Mouse (Mus musculus) large intestine, adult 2 months (tissue): ENCODE data around the gene Rassf2. TPM values are rescaled to one million over a fixed set of nuclear protein-coding genes. Genes with fewer than 3 reads are reported as not detected.

ENCODE experiments used
- polyA plus RNA-seq: library from polyadenylated mRNA; depleted of rRNA; stranded (reverse); fragments of >200 nt; gene quantifications from 2 replicates; pipeline ENCODE4 v1.2.3, GENCODE M21; 2012; rRNA removed

The Rassf2 gene
- polyA plus RNA-seq, 1 experiment: 10.2 TPM

Other genes with a start within 250 kb of the Rassf2 start
- 0.03 TPM in 1 of 2 replicates, not detected in the other for gene Erv3, start 170.5 kb downstream of the Rassf2 start, polyA plus RNA-seq
- 27.2 and 29.7 TPM in 2 replicates for gene Prnp, start 120.3 kb downstream of the Rassf2 start, polyA plus RNA-seq
- gene Prn, start 120.3 kb downstream of the Rassf2 start, polyA plus RNA-seq: not detected in 2 replicates
- 0.87 and 1.5 TPM in 2 replicates for gene Prnd, start 79.4 kb downstream of the Rassf2 start, polyA plus RNA-seq
- 10.6 and 22.4 TPM in 2 replicates for gene Slc23a2, start 114.8 kb upstream of the Rassf2 start, polyA plus RNA-seq
- 34.9 and 64.0 TPM in 2 replicates for gene Tmem230, start 217.5 kb upstream of the Rassf2 start, polyA plus RNA-seq
- 98.9 and 104 TPM in 2 replicates for gene Pcna, start 223.1 kb upstream of the Rassf2 start, polyA plus RNA-seq
- gene Cds2, start 232.9 kb upstream of the Rassf2 start, polyA plus RNA-seq: 23.4 and 29.0 TPM in 2 replicates